8 mouse cellular contexts compared by ENCODE assay signal in genomic region chr12:103433986-103434731, GRCm38 (mm10). TPM values are rescaled to one million over a fixed set of nuclear protein-coding genes. Genes with fewer than 3 reads are reported as not detected.
DNase-seq lines count a peak whose midpoint lies in the region; ATAC-seq lines count a peak whose summit lies in the region.

Gene Ifi27 (plus strand): TSS chr12:103434211.

- intact Hi-C loops in left cerebral cortex, postnatal 25 days (cut with DNase I) = loop anchor here (5.0 kb wide), 1 partner anchor 208 kb away; no protein-coding TSS in a partner anchor

- peak; percentile 62 to 83 for DNase-seq in frontal cortex, adult 2 months (ENCODE audit: extremely low spot score in 1 of 2, low spot score in 1 of 2)
- no peak for DNase-seq in frontal cortex, postnatal 10 days (ENCODE audit: low spot score in 2 of 2)
- DNase-seq in gastrocnemius, postnatal 10 days = peak; percentile 33
- peak; percentile 65 for DNase-seq in kidney, adult 18-20 months
- DNase-seq in left cerebral cortex, postnatal 25 days (ENCODE audit: low spot score in 2 of 2) = peak; percentile 58 to 82
- peak; percentile 70 for DNase-seq in thymus, postnatal 14 days

- ATAC-seq in activated CD4-positive, CD25-positive, alpha-beta regulatory T cell, adult 4 months = peak; percentile 99
- ATAC-seq in monocyte, adult 5-6 weeks (replicated peaks; ENCODE audit: insufficient number of reproducible peaks, low FRiP score, low TSS enrichment, poor library complexity, severe bottlenecking) = peak; percentile 94

RNA-seq across cellular contexts. Expression of gene Ifi27, which starts in this region (rescaled TPM):
- polyA plus RNA-seq in frontal cortex, adult 2 months (2012; rRNA removed) = 117 and 120 TPM in 2 replicates
- 100 to 1,000 TPM; 252 to 334 TPM for polyA plus RNA-seq in activated CD4-positive, CD25-positive, alpha-beta regulatory T cell, adult 4 months (2017; shearing (Covaris generic))
- 100 to 1,000 TPM; 104 to 113 TPM for total RNA-seq in gastrocnemius, postnatal 10 days (2021)
- total RNA-seq in left cerebral cortex, postnatal 25 days (2021) = 10 to 100 TPM; 48.9 to 51.2 TPM
- total RNA-seq in monocyte, adult 5-6 weeks (2017) = 33.7 to 72.1 TPM (median 37.1 TPM) in 3 replicates

Comparison
In these comparisons a context has a peak if more than half of its experiments do, and no peak if none do; other contexts are left out.
1. DNase-seq: peak in frontal cortex, adult 2 months (2 of 2), gastrocnemius, postnatal 10 days (single experiment), kidney, adult 18-20 months (single experiment), left cerebral cortex, postnatal 25 days (2 of 2) and thymus, postnatal 14 days (single experiment); none in frontal cortex, postnatal 10 days (0 of 2).